Mouse (Mus musculus): ENCODE measurements at regions not wholly inside any gene's neighbourhood (a gene's known extent, or its start where the extent isn't known, plus 50 kb on each side); places are given as distances from the start of the nearest gene placed in this dataset.

- Histone ChIP-seq H3K4me1 (peaks cover 22% of the 10 kb centered on the region), H3K9me3 (replicated peaks) (no peaks in the 10 kb centered on the region), H3K4me2 (no peak overlapping the region), H3K9ac (no peak overlapping the region), H3K27me3 (no peaks in the 10 kb centered on the region), H3K36me3 (ENCODE audit: poor library complexity, severe bottlenecking) (no peaks in the 10 kb centered on the region), H3K27ac (no peak overlapping the region; the same call in 1 of the 2 replicates), H3K4me3 (no peak overlapping the region)
- 36% methylated on average over 13 of the region's 13 CpGs for WGBS
- no peak for ATAC-seq
Observed at GRCm38 (mm10) chr16:93380717-93381671, 222.9 kb downstream of the Setd4 start.

- H3K4me3 ChIP-seq, result no peak overlapping the region
- no peaks in the 10 kb centered on the region for H3K36me3 ChIP-seq (ENCODE audit: poor library complexity, severe bottlenecking)
- no peak overlapping the region for H3K9ac ChIP-seq
- peaks cover 22% of the 10 kb centered on the region for H3K4me1 ChIP-seq
- ATAC-seq, result 0 out of 2 replicates have a peak, but pooled peaks have one; percentile 33
- H3K27me3 ChIP-seq, result no peaks in the 10 kb centered on the region
- 0 out of 2 replicates have a peak overlapping the region, but pooled peaks have one; percentile 5 for H3K4me2 ChIP-seq
- H3K9me3 ChIP-seq (replicated peaks), result no peaks in the 10 kb centered on the region
- no peak overlapping the region for H3K27ac ChIP-seq
- 26% methylated on average over 4 of the region's 4 CpGs for WGBS
Observed at GRCm38 (mm10) chr16:93380117-93380516, 223.7 kb downstream of the Setd4 start.

- peaks cover 22% of the 10 kb centered on the region for H3K4me1 ChIP-seq
- H3K4me3 ChIP-seq, result no peak overlapping the region
- no peaks in the 10 kb centered on the region for H3K9me3 ChIP-seq (replicated peaks)
- H3K36me3 ChIP-seq (ENCODE audit: poor library complexity, severe bottlenecking), result no peaks in the 10 kb centered on the region
- H3K27ac ChIP-seq, result no peak overlapping the region
- H3K27me3 ChIP-seq, result no peaks in the 10 kb centered on the region
- 16% methylated on average over 6 of the region's 6 CpGs for WGBS
- no peak for ATAC-seq
- no peak overlapping the region for H3K4me2 ChIP-seq
- H3K9ac ChIP-seq, result no peak overlapping the region
Observed at GRCm38 (mm10) chr16:93379611-93380010, 224.3 kb downstream of the Setd4 start.

GRCm38 (mm10) chr16:93374669-93375068 is 229.2 kb downstream of the Setd4 start:
- 82% methylated on average over 6 of the region's 6 CpGs for WGBS
- H3K4me3 ChIP-seq, result no peak overlapping the region
- no peaks in the 10 kb centered on the region for H3K36me3 ChIP-seq (ENCODE audit: poor library complexity, severe bottlenecking)
- H3K9ac ChIP-seq, result no peak overlapping the region
- no peak for ATAC-seq
- H3K9me3 ChIP-seq (replicated peaks), result no peaks in the 10 kb centered on the region
- H3K4me2 ChIP-seq, result no peak overlapping the region
- H3K4me1 ChIP-seq, result peaks cover 6% of the 10 kb centered on the region
- H3K27ac ChIP-seq, result no peak overlapping the region
- H3K27me3 ChIP-seq, result no peaks in the 10 kb centered on the region

GRCm38 (mm10) chr16:93369766-93370146 is 234.1 kb downstream of the Setd4 start:
- no peaks in the 10 kb centered on the region for H3K36me3 ChIP-seq (ENCODE audit: poor library complexity, severe bottlenecking)
- ATAC-seq, result peak; percentile 73
- H3K4me2 ChIP-seq, result 0 out of 2 replicates have a peak overlapping the region, but pooled peaks have one; percentile 5
- H3K27me3 ChIP-seq, result no peaks in the 10 kb centered on the region
- H3K4me1 ChIP-seq, result peaks cover 11% of the 10 kb centered on the region
- peak overlapping the region; percentile 57; the same call in 1 of the 2 replicates for H3K27ac ChIP-seq
- H3K9me3 ChIP-seq (replicated peaks), result no peaks in the 10 kb centered on the region
- H3K4me3 ChIP-seq, result no peak overlapping the region
- H3K9ac ChIP-seq, result no peak overlapping the region
- WGBS, result 49% methylated on average over 10 of the region's 10 CpGs

GRCm38 (mm10) chr16:93368824-93369765 is 234.8 kb downstream of the Setd4 start:
- no peaks in the 10 kb centered on the region for H3K36me3 ChIP-seq (ENCODE audit: poor library complexity, severe bottlenecking)
- no peaks in the 10 kb centered on the region for H3K27me3 ChIP-seq
- 59% methylated on average over 21 of the region's 21 CpGs for WGBS
- no peak overlapping the region for H3K4me3 ChIP-seq
- peak; percentile 77 for ATAC-seq
- peaks cover 11% of the 10 kb centered on the region for H3K4me1 ChIP-seq
- peak overlapping the region; percentile 5; the same call in 1 of the 2 replicates for H3K4me2 ChIP-seq
- no peaks in the 10 kb centered on the region for H3K9me3 ChIP-seq (replicated peaks)
- H3K9ac ChIP-seq, result no peak overlapping the region
- peak overlapping the region; percentile 57; the same call in 1 of the 2 replicates for H3K27ac ChIP-seq

GRCm38 (mm10) chr16:93367995-93368394 is 235.9 kb downstream of the Setd4 start:
- H3K4me3 ChIP-seq, result no peak overlapping the region
- 85% methylated on average over 6 of the region's 6 CpGs for WGBS
- H3K4me1 ChIP-seq, result peaks cover 11% of the 10 kb centered on the region
- H3K27me3 ChIP-seq, result no peaks in the 10 kb centered on the region
- ATAC-seq, result no peak
- H3K27ac ChIP-seq, result no peak overlapping the region
- H3K4me2 ChIP-seq, result no peak overlapping the region
- H3K36me3 ChIP-seq (ENCODE audit: poor library complexity, severe bottlenecking), result no peaks in the 10 kb centered on the region
- H3K9ac ChIP-seq, result no peak overlapping the region
- H3K9me3 ChIP-seq (replicated peaks), result no peaks in the 10 kb centered on the region

GRCm38 (mm10) chr16:93367246-93367805 is 236.5 kb downstream of the Setd4 start:
- H3K4me3 ChIP-seq, result no peak overlapping the region
- no peak overlapping the region for H3K9ac ChIP-seq
- H3K4me1 ChIP-seq, result peaks cover 11% of the 10 kb centered on the region
- no peaks in the 10 kb centered on the region for H3K36me3 ChIP-seq (ENCODE audit: poor library complexity, severe bottlenecking)
- no peak for ATAC-seq
- H3K9me3 ChIP-seq (replicated peaks), result no peaks in the 10 kb centered on the region
- H3K4me2 ChIP-seq, result no peak overlapping the region
- no peaks in the 10 kb centered on the region for H3K27me3 ChIP-seq
- H3K27ac ChIP-seq, result no peak overlapping the region
- 93% methylated on average over 8 of the region's 8 CpGs for WGBS

GRCm38 (mm10) chr16:93366383-93366941 is 237.4 kb downstream of the Setd4 start:
- Histone ChIP-seq H3K27ac (no peak overlapping the region), H3K36me3 (ENCODE audit: poor library complexity, severe bottlenecking) (no peaks in the 10 kb centered on the region), H3K27me3 (no peaks in the 10 kb centered on the region), H3K9ac (no peak overlapping the region), H3K4me1 (peaks cover 11% of the 10 kb centered on the region), H3K4me3 (no peak overlapping the region), H3K4me2 (no peak overlapping the region), H3K9me3 (replicated peaks) (no peaks in the 10 kb centered on the region)
- no peak for ATAC-seq
- WGBS, result 82% methylated on average over 5 of the region's 5 CpGs

- H3K4me1 ChIP-seq, result peaks cover 11% of the 10 kb centered on the region
- ATAC-seq, result no peak
- H3K4me3 ChIP-seq, result no peak overlapping the region
- no peak overlapping the region for H3K4me2 ChIP-seq
- 83% methylated on average over 3 of the region's 3 CpGs for WGBS
- H3K9me3 ChIP-seq (replicated peaks), result no peaks in the 10 kb centered on the region
- H3K9ac ChIP-seq, result no peak overlapping the region
- no peaks in the 10 kb centered on the region for H3K27me3 ChIP-seq
- H3K36me3 ChIP-seq (ENCODE audit: poor library complexity, severe bottlenecking), result no peaks in the 10 kb centered on the region
- no peak overlapping the region for H3K27ac ChIP-seq
Observed at GRCm38 (mm10) chr16:93365236-93365951, 238.5 kb downstream of the Setd4 start.

GRCm38 (mm10) chr16:93359772-93360171 is 244.1 kb downstream of the Setd4 start:
- H3K4me1 ChIP-seq, result no peaks in the 10 kb centered on the region
- 93% methylated on average over 8 of the region's 8 CpGs for WGBS
- no peak overlapping the region for H3K9ac ChIP-seq
- H3K4me2 ChIP-seq, result no peak overlapping the region
- no peaks in the 10 kb centered on the region for H3K36me3 ChIP-seq (ENCODE audit: poor library complexity, severe bottlenecking)
- no peak overlapping the region for H3K27ac ChIP-seq
- H3K9me3 ChIP-seq (replicated peaks), result no peaks in the 10 kb centered on the region
- H3K4me3 ChIP-seq, result no peak overlapping the region
- H3K27me3 ChIP-seq, result no peaks in the 10 kb centered on the region
- ATAC-seq, result no peak

Data from forebrain, embryonic 13.5 days (tissue).